Mouse (Mus musculus): Measurements from ENCODE around the gene Trmo. TPM values are rescaled to one million over a fixed set of nuclear protein-coding genes. Genes with fewer than 3 reads are reported as not detected.

Trmo gene
- total RNA-seq, 2 experiments from 2014 or later = 4.3 to 4.8 TPM

DNA sequence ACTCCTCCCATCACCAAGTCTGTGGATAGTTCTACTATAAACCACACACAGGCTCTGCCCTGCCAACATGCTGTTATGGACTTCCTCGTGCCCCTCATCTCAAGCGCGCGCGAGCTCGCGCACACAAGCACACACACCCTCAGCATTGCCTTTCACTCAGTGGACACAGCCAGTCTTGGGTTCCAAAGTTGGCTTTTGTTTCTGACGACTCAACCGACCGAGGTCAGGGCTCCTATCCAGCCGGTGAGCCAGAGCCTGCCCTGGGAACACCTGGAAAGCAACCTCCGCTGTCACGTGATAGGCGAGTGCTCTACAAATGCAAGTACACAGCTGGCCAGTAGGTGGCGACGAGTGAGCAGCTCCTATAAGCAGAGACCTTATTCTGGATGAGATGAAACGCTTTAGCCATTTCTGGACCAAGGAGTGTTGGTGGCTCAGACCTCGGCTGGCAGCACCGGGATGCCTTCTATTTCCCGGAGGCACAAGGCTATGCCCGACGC is 14.3 kb downstream of the Trmo start:
- intact Hi-C loops (cut with DNase I) = loop anchor here (5.0 kb wide), 1 partner anchor 173 kb away; no protein-coding TSS in a partner anchor
- DNase-seq = peak; percentile 83 to 86

GRCm38 (mm10) chr4:46374455-46374854 is 14.8 kb downstream of the Trmo start:
- DNase-seq = peak in 1 of 2 experiments; percentile 25
- intact Hi-C loops (cut with DNase I) = loop anchor here (5.0 kb wide), 1 partner anchor 172 kb away; no protein-coding TSS in a partner anchor

DNA sequence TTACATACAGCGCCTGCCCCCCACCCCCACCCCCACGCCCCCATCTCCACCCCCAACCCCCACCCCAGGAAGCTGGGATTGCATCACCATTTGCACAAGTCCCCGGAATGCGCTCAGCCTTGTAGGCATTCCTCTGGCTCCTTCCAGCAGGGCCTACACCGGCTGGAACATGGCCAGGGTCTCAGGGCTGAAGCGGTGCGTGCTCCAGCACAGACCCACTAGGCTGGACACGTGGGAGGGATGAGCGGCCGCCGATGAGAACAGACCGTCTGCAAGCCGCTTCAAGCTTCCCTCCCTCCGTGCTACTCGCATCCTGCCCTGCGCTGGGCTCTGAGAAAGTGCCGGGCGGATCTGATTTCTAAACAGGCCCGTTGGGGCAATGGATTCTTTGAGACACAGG is 18.2 kb downstream of the Trmo start:
- DNase-seq = peak; percentile 73 to 74
- intact Hi-C loops (cut with DNase I) = loop anchor here (5.0 kb wide), 1 partner anchor 169 kb away; no protein-coding TSS in a partner anchor

GRCm38 (mm10) chr4:46370406-46370805 is 18.8 kb downstream of the Trmo start:
- intact Hi-C loops (cut with DNase I) = loop anchor here (5.0 kb wide), 1 partner anchor 168 kb away; no protein-coding TSS in a partner anchor
- DNase-seq = no peak

DNA sequence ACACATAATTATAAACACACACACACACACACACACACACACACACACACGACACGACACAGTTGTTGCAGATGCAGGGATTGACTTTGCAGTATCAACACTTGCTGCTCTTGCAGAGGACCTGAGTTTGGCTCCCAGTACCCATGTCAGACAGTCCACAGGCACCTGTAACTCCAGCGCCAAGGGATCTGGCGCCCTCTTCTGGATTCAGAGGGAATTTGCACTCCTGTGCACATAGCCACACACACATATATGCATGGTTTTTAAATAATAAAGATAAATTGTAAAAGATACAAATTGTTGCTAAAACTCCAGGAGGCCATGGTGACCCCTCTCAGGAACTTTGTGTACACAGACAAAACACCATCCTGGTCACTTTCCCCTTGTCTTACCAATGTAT is 20.2 kb downstream of the Trmo start:
- intact Hi-C loops (cut with DNase I) = no loop called here
- DNase-seq = no peak

- intact Hi-C loops (cut with DNase I) = no loop called here
- DNase-seq = no peak
These were observed 21.7 kb downstream of the Trmo start for GRCm38 (mm10) chr4:46367487-46367959.

DNA sequence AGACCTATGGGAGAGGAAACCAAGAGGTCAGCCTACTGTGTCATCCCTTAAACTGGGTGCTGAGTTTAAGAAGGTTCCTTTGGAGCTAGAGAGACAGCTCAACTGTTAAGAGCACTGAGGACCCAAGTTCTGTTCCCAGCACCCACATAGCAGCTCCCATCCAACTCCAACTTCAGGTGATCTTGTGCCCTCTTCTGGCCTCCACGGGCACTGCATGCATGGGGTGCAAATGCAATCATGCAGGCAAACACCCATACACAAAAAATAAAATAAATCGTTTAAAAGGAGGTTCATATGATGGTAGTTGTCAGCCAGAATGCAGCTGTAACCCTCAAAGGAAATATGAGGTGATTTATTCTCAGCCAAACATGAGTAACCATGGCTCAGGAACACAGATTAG is 24.9 kb downstream of the Trmo start:
- intact Hi-C loops (cut with DNase I) = no loop called here
- DNase-seq = no peak

DNA sequence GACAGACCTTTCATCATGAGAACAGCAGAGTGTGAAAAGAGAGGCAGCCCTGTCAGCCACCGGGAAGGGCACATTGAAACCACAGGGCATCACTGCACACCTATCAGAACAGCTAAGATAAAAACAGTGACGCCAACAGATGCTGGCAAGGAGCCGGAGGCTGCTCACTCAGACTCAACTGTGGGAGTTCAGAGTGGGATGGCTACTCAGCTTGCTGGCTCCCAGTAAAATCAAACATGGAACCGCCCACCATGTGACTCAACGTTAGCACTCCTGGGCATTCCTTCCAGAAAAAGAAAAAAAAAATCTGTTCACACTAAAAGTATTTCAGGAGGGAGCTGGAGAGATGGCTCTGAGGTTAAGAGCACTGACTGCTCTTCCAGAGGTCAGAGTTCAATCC is 28.0 kb downstream of the Trmo start:
- no peak for DNase-seq

DNA sequence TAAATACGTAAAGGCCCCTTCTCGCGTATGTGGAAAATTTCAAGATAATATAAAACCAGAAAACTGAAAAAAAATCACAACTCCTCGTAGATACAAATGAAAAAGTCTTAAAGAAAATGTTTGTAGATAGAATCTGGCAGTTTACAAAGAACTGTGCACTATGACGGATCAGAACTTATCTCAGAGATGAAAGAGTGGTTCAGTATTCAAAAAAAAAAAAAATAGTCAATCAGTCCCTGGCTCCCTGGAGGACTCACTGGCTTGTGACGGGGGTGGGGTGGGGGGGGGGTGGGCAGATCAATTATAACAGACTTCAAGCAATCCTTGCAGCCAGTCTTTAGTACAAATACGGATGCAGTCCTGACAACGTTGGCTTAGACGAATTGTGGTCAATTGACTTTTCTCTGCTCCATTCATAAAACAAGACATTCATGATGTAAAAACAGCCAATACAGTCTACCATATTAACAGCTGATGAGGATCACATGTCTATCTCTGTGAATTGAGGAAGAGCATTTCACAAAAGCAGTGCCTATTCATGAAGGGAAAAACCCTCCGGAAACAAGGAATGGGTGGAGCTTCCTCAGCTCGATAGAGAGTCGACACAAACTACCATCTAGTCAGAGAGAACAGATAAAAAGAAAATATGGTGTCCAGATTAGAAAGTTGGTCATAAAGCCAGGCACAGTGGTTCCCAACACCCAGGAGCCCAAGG is 29.5 kb downstream of the Trmo start:
- no peak for DNase-seq
- intact Hi-C loops (cut with DNase I) = no loop called here

More for the DNA sequence above, 28.0 kb downstream of the Trmo start:
- intact Hi-C loops (cut with DNase I) = no loop called here

DNA sequence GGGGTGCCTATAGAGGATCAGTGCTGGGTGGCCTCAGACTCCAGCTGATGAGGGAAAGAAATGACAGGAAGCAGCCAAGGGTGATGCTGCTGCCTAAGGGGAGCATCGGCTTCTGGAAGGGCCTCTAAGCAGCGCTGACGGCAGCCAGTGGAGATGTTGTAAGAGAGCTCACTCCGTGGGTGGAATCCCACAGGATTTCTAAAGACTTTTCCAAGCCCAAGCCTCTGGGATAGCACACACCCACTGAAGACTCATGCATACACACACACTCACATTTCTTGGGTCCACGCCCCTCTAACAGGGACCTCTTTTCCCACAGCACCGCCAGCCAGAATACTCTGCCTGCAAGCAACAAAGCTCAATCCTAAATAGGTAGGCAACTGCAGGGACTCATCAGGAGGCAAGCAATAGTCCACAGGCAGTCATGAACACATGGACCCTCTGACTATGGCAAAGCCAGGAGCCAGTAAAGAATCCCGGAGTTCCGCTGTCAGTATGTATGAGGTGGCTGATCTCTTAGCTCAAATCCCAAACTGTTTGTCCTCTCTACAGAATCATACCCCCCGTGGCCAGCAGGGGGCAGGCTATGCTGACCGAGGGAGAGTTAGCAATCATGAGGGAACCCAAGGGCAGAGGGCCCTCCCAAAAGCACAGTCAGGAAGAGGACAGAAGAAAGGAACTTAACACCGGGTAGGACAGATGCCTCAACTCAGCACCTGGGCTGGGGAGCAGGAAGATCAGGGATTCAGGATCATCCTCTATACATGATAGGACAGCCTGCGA is 32.7 kb downstream of the Trmo start:
- intact Hi-C loops (cut with DNase I) = no loop called here
- peak; percentile 61 to 74 for DNase-seq

DNA sequence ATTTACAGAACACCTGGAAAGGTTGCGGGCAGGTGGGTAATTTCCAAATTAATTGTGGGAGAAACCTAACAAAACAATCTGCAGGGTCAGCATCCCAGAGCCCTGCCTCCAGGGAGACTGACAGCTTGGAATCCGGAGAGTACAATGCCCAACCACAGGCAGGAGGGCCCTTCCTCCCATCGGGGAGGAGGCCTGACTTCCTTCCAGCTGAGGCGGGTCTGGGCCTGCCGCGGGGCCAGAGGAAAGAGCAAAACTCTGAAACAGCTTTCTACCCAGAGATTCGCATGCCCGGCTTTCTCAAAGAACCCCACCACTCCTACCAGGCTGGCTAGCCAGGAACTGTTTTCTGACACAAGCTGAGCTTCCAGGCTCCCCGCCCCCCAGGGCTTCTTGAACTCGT is 36.2 kb downstream of the Trmo start:
- intact Hi-C loops (cut with DNase I) = no loop called here
- DNase-seq = no peak

- DNase-seq = no peak
- intact Hi-C loops (cut with DNase I) = loop anchor here (5.0 kb wide), 1 partner anchor 42 kb away; no protein-coding TSS in a partner anchor
These were observed 39.7 kb downstream of the Trmo start for GRCm38 (mm10) chr4:46349530-46349929.

GRCm38 (mm10) chr4:46348897-46349296 is 40.3 kb downstream of the Trmo start:
- intact Hi-C loops (cut with DNase I) = loop anchor here (5.0 kb wide), 1 partner anchor 42 kb away; no protein-coding TSS in a partner anchor
- DNase-seq = no peak

DNA sequence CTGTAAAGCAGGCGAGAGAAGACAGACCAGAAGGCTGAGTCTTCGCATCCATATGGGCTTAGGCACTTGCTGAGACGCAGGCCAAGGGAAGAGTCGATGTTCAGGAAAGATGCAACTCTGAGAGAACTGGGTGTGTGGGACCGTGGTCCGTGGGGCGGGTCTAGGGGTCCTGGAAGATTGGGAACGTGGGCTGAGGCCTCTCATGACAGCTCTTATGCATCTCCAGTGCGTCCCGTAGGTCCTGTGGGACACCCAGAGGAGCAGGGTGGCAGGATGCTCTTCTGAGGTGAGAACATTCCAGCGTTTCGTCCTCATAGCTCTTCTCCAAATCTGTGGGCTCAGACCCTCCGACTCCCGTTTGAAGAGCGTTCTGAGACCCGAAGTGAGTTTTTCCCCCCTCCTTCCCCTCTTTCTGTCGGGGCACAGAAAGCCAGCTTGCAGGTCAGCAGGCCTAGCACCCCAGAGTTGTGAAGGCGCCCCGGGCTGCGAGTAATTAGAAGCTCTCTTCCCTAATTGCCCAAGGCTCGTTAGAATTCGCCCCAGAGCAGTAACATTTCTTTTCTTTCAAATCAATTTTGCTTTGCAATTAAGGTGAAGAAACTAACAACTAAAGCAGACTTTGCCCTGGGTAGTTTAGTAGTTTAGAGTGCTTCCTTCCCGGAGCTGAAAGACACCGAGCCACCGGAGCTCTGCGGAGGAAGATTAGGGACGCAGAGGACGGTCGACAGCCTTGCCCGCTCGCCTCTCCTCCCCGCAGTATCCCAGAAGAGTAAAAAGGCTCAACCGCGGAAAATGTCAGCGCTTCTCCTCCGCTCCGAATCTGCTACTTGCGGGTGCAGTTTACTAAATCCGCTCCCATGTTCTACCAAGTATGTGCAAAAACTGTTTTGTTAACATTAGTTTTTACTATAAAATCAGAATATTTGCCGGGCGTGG is 41.4 kb downstream of the Trmo start:
- intact Hi-C loops (cut with DNase I) = loop anchor here (5.0 kb wide), 1 partner anchor 41 kb away; no protein-coding TSS in a partner anchor
- no peak for DNase-seq

GRCm38 (mm10) chr4:46347141-46347540 is 42.1 kb downstream of the Trmo start:
- intact Hi-C loops (cut with DNase I) = loop anchor here (5.0 kb wide), 1 partner anchor 40 kb away; no protein-coding TSS in a partner anchor
- DNase-seq = no peak

DNA sequence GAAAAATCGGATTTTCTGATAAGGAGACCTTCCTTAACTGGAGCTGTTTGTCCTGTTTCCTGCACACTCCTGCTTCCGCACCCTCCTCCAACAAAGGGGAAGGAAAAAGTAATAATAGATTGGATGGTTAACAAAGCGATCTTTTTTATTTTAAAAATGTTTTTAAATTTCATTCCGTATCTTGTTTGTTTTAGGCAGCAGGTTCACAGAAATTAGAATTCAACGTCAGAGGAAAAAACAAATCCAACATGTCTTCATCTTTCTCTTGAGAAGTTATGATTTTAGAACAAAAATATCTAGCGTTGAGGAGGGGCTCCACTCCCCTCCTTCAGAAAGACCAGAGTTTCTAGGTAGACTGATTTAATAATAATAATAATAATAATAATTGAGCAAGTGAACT is 43.0 kb downstream of the Trmo start:
- DNase-seq = no peak
- intact Hi-C loops (cut with DNase I) = loop anchor here (5.0 kb wide), 1 partner anchor 39 kb away; no protein-coding TSS in a partner anchor

DNA sequence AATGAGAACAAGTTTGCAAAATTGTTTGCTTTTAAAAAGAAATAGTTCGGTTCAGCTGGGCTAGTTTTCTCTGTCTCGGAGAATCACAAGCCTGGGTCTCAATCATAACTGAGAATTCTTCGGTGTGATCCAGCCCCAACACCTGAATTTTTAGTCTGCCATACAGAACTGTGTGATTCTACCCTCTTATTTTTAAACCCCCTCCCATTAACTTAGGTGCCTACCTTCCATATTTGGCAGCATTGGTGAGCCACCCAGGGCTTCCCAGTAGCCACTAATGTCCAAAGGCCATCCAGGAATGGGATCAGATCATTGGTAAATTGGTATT is 43.5 kb downstream of the Trmo start:
- no peak for DNase-seq
- intact Hi-C loops (cut with DNase I) = loop anchor here (5.0 kb wide), 1 partner anchor 38 kb away; no protein-coding TSS in a partner anchor

DNA sequence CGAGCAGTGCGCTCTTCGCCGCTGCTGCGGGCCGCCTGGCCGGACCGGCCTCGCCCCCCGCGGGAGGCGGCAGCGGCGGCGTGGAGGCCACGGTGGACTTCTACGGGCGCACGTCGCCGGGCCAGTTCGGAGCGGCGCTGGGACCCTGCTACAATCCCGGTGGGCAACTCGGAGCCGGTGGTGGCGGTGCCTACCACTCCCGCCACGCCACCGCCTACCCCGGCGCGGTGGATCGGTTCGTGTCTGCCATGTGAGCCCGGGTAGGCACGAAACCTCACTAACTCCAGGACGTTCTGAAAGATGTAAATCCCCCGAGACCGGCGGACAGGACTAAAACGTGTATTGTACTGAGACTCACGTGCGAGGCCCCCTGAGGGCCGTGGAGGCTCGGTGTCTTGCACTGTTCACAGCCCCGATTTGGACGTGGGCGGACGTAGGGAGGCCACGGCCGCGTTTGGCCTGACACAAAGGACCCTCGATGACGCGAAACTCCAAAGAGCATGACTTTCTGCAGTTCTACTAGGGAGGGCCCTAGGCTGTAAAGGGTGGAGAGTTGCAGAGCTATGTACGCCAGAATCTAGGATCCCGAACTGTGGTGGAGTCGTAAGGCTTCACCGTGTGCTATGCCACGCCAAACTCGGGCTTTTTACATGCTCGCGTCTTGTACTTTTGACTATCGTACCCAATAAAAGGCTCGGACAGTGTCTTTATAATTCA is 44.0 kb downstream of the Trmo start:
- no peak for DNase-seq
- intact Hi-C loops (cut with DNase I) = loop anchor here (5.0 kb wide), 1 partner anchor 38 kb away; no protein-coding TSS in a partner anchor

DNA sequence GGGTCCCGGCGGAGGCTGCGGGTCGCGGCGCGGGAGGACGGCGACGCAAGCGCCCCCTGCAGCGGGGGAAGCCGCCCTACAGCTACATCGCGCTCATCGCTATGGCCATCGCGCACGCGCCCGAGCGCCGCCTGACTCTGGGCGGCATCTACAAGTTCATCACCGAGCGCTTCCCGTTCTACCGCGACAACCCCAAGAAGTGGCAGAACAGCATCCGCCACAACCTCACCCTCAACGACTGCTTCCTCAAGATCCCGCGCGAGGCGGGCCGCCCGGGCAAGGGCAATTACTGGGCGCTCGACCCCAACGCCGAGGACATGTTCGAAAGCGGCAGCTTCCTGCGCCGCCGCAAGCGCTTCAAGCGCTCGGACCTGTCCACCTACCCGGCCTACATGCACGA is 44.9 kb downstream of the Trmo start:
- DNase-seq = peak in 1 of 2 experiments; percentile 22
- intact Hi-C loops (cut with DNase I) = no loop called here

Measured in heart, postnatal 14 days (tissue).